Mouse (Mus musculus): ENCODE results near the gene Idh2.
A peak's percentile ranks its signal among the peaks of the same experiment; 100 is the strongest.

DNA sequence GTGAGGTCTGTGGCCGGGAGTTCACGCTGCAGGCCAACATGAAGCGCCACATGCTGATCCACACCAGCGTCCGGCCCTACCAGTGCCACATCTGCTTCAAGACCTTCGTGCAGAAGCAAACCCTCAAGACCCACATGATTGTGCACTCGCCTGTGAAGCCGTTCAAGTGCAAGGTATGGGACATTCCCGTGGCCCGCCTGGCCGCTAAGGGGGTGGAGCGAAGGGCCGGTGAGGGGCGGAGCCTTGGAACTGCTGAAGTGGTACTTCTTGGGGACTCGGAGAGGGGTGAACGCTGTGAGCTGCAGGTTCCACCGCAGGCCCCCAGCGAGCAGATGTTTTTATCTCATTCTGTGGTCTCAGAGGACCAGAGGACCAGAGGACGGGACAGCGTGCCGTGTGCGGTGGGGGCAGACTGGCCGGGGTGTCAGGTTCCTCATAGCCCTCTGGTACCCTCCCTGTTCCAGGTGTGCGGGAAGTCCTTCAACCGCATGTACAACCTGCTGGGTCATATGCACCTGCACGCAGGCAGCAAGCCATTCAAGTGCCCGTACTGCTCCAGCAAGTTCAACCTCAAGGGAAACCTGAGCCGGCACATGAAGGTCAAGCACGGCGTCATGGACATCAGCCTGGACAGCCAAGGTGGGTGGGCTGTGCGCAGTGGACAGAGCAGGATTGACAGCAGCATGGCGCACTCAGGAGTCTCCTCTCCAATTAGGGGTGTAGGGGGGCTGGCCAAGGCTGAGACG, 29.0 kb downstream of the Idh2 start:
- TF ChIP-seq HCFC1 (IDR thresholded peaks at IDR 0.05; ENCODE audit: borderline replicate concordance, insufficient read depth, low read length), result no peak
- TF ChIP-seq CHD2 (IDR thresholded peaks at IDR 0.05; ENCODE audit: low read depth, low read length), result no peak
- TF ChIP-seq ZNF384 (IDR thresholded peaks at IDR 0.05; ENCODE audit: low read depth, low read length), result no peak
- no peak for TF ChIP-seq ZC3H11A (IDR thresholded peaks at IDR 0.05; ENCODE audit: borderline replicate concordance, low read depth, low read length)
- 0 out of 2 replicates have a peak, but pooled peaks have one; percentile 60 for TF ChIP-seq MAFK (IDR thresholded peaks at IDR 0.05; ENCODE audit: insufficient read depth, low read depth, low read length)
